In the genomic region with DNA sequence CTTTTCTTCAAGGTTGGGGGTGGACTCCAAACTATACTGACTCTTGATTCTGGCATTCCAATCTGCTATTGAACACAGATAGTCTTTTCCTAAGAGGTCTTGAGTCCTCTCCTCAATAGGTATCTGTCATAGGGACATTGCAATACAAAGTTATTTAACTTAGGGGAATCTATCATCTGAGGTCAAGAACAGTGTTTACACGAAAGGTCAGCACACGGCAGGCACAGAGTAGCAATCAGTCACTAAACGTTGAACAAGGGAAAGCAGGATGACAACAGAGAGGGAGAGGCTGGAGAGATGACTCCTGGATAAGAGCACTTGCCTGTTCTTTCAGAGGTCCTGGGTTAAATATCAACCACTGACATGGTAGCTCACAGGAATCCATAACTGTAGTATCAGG, we compare ENCODE assay signal across 26 mouse cellular contexts. TPM values are rescaled to one million over a fixed set of nuclear protein-coding genes. Genes with fewer than 3 reads are reported as not detected.
"Had no signal": no experiment of that assay in that cellular context is flagged by ENCODE, and none has a peak within 500 bp of the region (broad histone marks: within the 10 kb centered on the region; RNA-seq: fewer than 3 reads in every experiment).

No protein-coding gene starts in this region.

RNA-seq across cellular contexts. Expression of gene Mup7, which starts 9.6 kb away (rescaled TPM):
- total RNA-seq: common myeloid progenitor, adult 5-6 weeks; forebrain, postnatal 0 days; gastrocnemius, adult 2 months; gastrocnemius, postnatal 10 days; gastrocnemius, postnatal 14 days; gastrocnemius, postnatal 4 days; granulocyte monocyte progenitor cell, adult 5-6 weeks; heart, adult 18-20 months; heart, adult 2 months; heart, adult 8-10 months had no signal
- polyA plus RNA-seq: cerebellum, adult 2 months; cortical plate, adult 2 months; embryonic facial prominence, embryonic 10.5 days; embryonic facial prominence, embryonic 11.5 days; embryonic facial prominence, embryonic 12.5 days; embryonic facial prominence, embryonic 13.5 days; erythroblast, embryonic 14.5 days; forebrain, embryonic 10.5 days; forebrain, embryonic 11.5 days; forebrain, embryonic 12.5 days; forebrain, embryonic 13.5 days; forebrain, embryonic 14.5 days; forebrain, embryonic 15.5 days; forebrain, embryonic 16.5 days; forebrain, postnatal 0 days; frontal cortex, adult 2 months; gonadal fat pad, adult 2 months; heart, adult 2 months had no signal
